Mouse (Mus musculus) yolk sac, embryonic 10.5 days (tissue): Measurements from ENCODE around the gene Dot1l.

Source experiments
- DNase-seq: peaks from one replicate; pipeline ENCODE4 v3.0.0-alpha.2; 2017; ENCODE audit warnings: low spot score

Gene Dot1l

GRCm38 (mm10) chr10:80793033-80793784 lies 38.2 kb downstream of the Dot1l start:
- DNase-seq, result no peak

GRCm38 (mm10) chr10:80793803-80794202 lies 38.8 kb downstream of the Dot1l start:
- no peak for DNase-seq

DNA sequence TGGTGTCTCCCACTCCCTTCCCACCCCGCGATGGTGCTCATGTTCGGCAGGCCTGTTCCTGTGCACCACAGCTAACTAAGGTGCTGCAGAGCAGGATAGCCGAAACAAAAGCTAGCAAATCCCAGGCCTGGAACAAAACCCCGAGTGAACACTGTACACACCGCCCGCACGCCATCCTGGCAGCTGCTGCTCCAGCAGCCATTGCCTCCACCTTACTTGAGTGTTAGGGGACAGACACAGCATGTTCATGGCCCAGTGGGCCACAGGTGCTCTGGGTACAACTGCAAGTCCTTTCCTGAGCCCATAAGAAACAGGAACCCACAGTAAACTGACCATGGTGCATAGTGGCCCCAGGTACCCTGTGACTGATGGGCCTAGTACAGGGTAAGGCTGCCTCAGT lies 39.7 kb downstream of the Dot1l start:
- no peak for DNase-seq

GRCm38 (mm10) chr10:80796307-80796848 lies 41.4 kb downstream of the Dot1l start:
- no peak for DNase-seq

DNA sequence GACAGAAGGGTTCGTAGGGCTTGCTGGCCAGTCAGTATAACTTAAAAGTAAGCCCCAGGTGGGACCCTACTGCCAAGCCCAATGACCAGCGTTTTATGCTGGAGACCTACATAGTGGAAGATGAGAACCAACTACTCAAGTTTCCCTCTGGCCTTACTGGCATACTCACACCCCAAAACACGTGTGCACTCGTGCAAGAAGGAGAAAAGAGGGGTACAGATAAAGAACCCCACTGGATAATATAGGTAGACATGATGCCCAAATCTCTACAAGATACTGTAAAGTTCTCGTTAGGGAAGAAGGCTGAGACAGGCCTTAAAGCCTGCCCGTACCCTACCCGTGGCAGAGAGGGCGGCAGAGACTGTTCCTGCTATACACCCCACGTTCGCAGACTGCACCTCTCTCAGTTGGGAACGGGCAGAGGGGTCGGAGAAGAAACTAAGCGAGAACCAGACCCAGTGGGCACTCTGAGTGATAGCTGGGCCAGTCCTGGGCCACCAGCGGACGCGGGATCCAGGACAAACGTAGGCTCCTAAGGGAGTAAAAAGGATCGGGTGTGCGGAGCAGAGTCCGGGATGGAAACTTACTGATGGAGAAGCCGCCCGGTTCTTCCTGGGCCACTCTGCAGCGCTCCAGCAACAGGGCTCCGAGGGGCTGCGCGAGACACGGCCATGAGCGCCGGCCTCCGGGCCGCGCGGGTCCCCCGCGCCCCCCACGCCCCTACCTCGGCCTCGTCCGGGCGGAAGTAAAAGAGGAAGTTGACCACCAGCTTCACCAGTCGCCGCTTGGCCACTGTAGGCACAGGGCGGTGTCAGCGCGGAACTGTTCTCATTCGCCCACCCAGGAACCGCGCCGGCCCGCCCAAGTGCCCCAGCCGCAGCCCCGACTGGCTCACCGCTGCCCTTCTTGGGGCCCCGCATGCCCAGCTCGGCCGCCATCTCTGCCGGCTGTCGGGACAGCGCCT lies 42.5 kb downstream of the Dot1l start:
- DNase-seq, result no peak

GRCm38 (mm10) chr10:80798150-80799006 lies 43.4 kb downstream of the Dot1l start, which contains the start of the genes Sf3a2 and Plekhj1:
Sf3a2 (plus strand) TSS chr10:80798198.
Plekhj1 (minus strand) TSS chr10:80798626.
- DNase-seq, result peak; percentile 95

GRCm38 (mm10) chr10:80799070-80799566 lies 44.1 kb downstream of the Dot1l start:
- DNase-seq, result no peak

GRCm38 (mm10) chr10:80802204-80802912 lies 47.4 kb downstream of the Dot1l start:
- DNase-seq, result no peak

- no peak for DNase-seq
Measured at GRCm38 (mm10) chr10:80802996-80803395, 48.0 kb downstream of the Dot1l start.

- DNase-seq, result no peak
Measured at GRCm38 (mm10) chr10:80804340-80804739, 49.3 kb downstream of the Dot1l start.

DNA sequence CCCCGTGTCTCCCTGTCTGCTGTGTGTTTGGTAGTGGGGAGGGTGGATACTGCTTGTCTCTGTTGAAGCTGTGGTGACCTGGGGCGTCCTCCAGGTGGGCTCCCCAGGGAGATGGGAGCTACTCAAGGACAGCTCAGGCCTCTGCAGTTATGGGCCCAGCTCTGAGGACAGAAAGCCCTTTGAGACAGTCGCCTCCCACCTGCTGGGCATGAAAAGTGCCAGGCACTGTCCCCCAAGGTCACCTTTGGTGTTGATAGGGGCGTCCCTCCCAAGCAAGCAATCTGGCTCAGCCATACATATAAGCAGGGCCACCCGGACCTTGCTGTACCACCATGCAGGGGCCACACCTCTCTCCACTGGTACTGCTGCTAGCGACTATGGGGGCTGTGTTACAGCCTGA lies 49.9 kb downstream of the Dot1l start, which contains the start of gene Amh:
TSS of gene Amh (plus strand) at position 328 of the 400 bp plus-strand sequence.
- no peak for DNase-seq

DNA sequence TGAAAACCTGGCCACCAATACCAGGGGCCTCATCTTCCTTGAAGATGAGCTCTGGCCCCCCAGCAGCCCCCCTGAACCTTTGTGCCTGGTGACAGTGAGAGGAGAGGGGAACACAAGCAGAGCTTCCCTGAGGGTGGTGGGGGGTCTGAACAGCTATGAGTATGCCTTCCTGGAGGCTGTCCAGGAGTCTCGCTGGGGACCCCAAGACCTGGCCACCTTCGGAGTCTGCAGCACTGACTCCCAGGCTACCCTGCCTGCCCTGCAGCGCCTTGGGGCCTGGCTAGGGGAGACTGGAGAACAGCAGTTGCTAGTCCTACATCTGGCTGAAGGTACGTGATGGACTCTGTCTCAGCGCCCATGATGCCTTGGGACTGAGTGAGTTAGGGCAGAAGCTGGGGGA lies 50.3 kb downstream of the Dot1l start:
- DNase-seq, result no peak

DNA sequence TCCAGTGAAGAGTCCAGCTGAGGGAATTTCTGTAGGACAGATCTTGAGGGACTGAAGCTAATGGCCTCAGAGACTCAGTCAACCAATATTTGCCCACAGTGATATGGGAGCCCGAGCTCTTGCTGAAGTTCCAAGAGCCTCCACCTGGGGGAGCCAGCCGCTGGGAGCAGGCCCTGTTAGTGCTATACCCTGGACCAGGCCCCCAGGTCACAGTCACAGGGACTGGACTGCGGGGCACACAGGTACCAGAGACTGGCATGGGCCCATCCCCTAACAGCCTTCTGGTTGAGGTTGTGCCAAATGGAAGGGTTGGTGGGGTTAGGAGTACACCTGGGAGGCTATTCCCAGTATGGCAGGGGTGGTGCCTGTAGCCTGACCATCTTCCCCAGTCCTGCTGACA lies 50.9 kb downstream of the Dot1l start:
- DNase-seq, result peak; percentile 69

DNA sequence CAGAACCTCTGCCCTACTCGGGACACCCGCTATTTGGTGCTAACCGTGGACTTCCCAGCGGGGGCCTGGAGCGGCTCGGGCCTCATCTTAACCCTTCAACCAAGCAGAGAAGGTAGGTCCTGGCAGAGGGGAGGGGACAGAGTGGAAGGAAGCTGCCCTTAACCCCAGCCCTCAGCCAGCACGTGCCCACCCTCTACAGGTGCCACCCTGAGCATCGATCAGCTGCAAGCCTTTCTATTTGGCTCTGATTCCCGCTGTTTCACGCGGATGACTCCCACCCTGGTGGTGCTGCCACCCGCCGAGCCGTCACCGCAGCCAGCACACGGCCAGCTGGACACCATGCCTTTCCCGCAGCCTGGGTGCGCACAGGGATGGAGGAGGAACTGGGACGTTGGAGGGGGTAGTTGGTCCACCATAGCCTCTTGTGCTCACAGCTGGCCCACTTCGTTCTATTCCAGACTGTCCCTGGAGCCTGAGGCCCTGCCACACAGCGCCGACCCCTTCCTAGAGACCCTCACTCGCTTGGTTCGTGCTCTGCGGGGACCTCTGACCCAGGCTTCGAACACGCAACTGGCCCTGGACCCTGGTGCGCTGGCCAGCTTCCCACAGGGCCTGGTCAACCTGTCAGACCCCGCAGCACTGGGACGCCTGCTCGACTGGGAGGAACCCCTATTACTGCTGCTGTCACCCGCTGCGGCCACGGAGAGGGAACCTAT lies 51.5 kb downstream of the Dot1l start:
- no peak for DNase-seq

GRCm38 (mm10) chr10:80807057-80807627 lies 52.1 kb downstream of the Dot1l start:
- DNase-seq, result peak; percentile 66

DNA sequence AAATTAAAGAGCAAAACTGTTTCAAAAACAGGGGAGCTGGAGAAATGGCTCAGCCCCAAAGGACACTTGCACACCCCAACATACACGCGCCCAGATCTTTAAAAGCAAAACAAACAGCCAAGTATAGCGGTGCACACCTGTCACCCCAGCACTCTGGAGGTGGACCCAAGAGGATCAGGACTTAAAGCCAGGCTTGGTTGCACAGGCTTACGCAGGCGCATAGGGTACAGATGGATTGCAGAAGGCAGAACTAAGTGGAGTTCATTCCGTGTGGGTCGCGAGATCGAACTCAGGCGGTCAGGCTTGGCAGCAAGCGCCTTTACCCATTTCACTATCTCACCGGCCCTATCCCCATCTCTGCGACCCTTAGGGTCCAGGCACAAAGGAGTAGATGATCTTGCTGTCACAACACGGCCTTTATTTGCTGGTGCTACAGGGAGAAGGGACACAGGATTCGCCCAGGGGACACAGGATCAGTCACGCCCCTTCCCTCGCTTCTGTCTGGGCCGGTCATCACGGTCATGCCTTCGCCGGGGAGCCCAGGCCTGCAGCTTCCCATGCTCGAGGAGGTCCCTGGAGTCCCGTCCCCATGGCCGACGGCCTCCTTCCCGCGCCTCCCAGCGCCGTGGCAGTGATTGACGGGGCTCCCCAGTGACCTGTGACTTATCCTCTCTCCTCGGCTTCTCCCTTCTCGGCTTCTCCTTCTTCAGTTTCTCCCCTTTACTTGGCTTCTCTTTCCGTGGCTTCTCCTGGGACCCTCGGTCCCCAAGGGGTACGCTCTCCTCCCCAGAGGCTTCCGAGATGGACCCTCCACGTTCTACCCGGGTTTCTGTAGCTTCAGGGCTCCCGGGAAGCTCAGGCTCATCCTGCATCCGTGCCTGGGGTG lies 53.3 kb downstream of the Dot1l start:
- no peak for DNase-seq

DNA sequence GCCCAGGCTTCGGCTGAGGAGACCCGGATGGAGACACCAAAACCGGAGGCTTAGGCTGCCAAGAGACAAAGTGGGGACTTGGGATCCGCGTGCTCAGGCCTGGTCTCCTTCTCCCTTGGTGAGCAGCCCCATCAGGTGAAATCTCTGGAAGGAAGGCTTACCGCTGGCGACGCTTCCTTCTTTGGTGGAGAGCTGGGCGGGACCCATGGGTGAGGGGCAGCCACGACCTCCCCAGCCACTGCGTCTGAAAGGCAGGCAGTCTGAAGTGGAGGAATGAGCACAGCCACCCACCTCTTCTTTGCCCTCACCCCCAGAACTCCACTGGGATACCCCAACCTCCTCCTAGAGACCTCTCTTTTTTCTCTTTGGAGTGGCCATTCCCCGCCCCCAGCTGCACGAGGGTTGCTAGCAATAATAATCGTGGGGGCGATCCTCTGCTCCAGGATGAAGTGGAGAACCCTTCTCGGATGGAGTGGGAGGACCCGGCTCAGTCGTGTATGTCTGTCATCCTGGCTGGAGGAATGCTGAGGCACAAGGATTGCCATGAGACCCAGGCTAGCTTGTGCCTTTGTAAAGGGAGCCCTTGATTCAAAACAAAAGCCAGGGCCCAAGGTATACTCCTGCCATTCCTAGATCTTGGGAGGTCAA lies 54.1 kb downstream of the Dot1l start:
- DNase-seq, result no peak

DNA sequence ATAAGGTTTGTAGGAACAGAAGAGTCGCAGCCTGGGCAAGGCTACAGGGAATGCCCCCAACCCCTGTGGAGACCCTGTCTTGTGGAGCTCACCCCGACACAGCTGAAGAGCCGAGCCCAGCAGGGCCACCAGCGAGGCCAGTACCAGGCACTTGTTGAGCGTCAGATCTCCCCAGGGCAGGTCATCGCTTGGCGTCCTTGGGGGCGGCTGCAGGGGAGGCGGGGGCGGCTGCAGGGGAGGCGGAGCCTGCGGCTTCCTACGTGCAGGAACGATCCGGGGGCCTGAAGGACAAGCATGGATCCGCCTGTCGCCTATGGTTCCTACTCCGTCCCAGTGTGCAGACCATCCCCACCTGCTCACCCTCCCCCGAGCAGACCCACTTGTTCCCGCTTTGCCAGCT lies 55.1 kb downstream of the Dot1l start:
- DNase-seq, result no peak
